Mouse (Mus musculus) embryonic facial prominence, embryonic 15.5 days (tissue): ENCODE measurements around the gene Fam234b. TPM values are rescaled to one million over a fixed set of nuclear protein-coding genes. Genes with fewer than 3 reads are reported as not detected.

Experiments
- ATAC-seq: fragments of 200-750 bp; cut with Nextera tagmentation; 2 replicates; pipeline ENCODE4 v1.8.0; 2017; ENCODE audit warnings: low read depth, moderate TSS enrichment; ENCODE audit not compliant: insufficient number of reproducible peaks, low FRiP score, low TSS enrichment
- H3K27ac ChIP-seq: fragments of 300-500 bp; sonication (generic); replicated peaks from 2 replicates; pipeline ENCODE4 v1.5.1; 2015; ENCODE audit warnings: mild to moderate bottlenecking, inconsistent platforms
- H3K27me3 ChIP-seq: fragments of 300-500 bp; sonication (generic); 2 replicates; pipeline ENCODE4 v1.6.1; 2015; ENCODE audit warnings: inconsistent platforms
- H3K36me3 ChIP-seq: fragments of 300-500 bp; sonication (generic); 2 replicates; pipeline ENCODE4 v1.6.1; 2015; ENCODE audit warnings: mild to moderate bottlenecking, inconsistent platforms
- H3K4me1 ChIP-seq: fragments of 300-500 bp; sonication (generic); 2 replicates; pipeline ENCODE4 v1.6.1; 2015; ENCODE audit warnings: inconsistent platforms
- H3K4me2 ChIP-seq: fragments of 300-500 bp; sonication (generic); replicated peaks from 2 replicates; pipeline ENCODE4 v1.6.1; 2015; ENCODE audit warnings: mild to moderate bottlenecking, inconsistent platforms
- H3K4me3 ChIP-seq: fragments of 300-500 bp; sonication (generic); replicated peaks from 2 replicates; pipeline ENCODE4 v1.5.1; 2015; ENCODE audit warnings: mild to moderate bottlenecking, inconsistent platforms
- H3K9ac ChIP-seq: fragments of 300-500 bp; sonication (generic); 2 replicates; pipeline ENCODE4 v1.6.1; 2015; ENCODE audit warnings: inconsistent platforms
- H3K9me3 ChIP-seq: fragments of 300-500 bp; sonication (generic); replicated peaks from 2 replicates; pipeline ENCODE4 v1.6.1; 2016; ENCODE audit warnings: inconsistent platforms
- WGBS: fragments of 180-500 bp; shearing (Covaris S2); methylation state at CpG from one replicate; pipeline ENCODE4 v1.1.7; 2015; 5-methylcytosine and 5-hydroxymethylcytosine counted together
- polyA plus RNA-seq: library from polyadenylated mRNA; unstranded; fragments of >200 nt; fragmentation: Nextera tagmentation; extraction: Ambion mirVana; gene quantifications from 2 replicates; pipeline ENCODE4 v1.2.1, GENCODE M21; 2015

Fam234b gene
- polyA plus RNA-seq, 1 experiment from 2014 or later = 25.1 TPM

- ATAC-seq = no peak
- WGBS = 42% methylated on average over 6 of the region's 6 CpGs
These were observed 71.8 kb downstream of the Fam234b start for GRCm38 (mm10) chr6:135269626-135270025.

GRCm38 (mm10) chr6:135271761-135272160, 74.0 kb downstream of the Fam234b start:
- no peaks in the 10 kb centered on the region for H3K9me3 ChIP-seq
- ATAC-seq = no peak
- H3K27me3 ChIP-seq = no peaks in the 10 kb centered on the region
- no peak overlapping the region for H3K4me2 ChIP-seq
- 63% methylated on average over 2 of the region's 2 CpGs for WGBS
- H3K4me1 ChIP-seq = 0 out of 2 replicates have a peak, but pooled peaks cover 3% of the 10 kb centered on the region
- no peak overlapping the region for H3K27ac ChIP-seq
- no peaks in the 10 kb centered on the region for H3K36me3 ChIP-seq
- H3K4me3 ChIP-seq = no peak overlapping the region
- H3K9ac ChIP-seq = no peak overlapping the region

More at GRCm38 (mm10) chr6:135269626-135270025, 71.8 kb downstream of the Fam234b start:
- no peak overlapping the region for H3K9ac ChIP-seq
- H3K4me2 ChIP-seq = no peak overlapping the region
- H3K4me1 ChIP-seq = 0 out of 2 replicates have a peak, but pooled peaks cover 3% of the 10 kb centered on the region
- H3K9me3 ChIP-seq = no peaks in the 10 kb centered on the region
- no peak overlapping the region for H3K4me3 ChIP-seq
- H3K27ac ChIP-seq = no peak overlapping the region
- no peaks in the 10 kb centered on the region for H3K27me3 ChIP-seq
- no peaks in the 10 kb centered on the region for H3K36me3 ChIP-seq

- Histone ChIP-seq H3K9ac (no peak overlapping the region), H3K4me2 (no peak overlapping the region), H3K9me3 (no peaks in the 10 kb centered on the region), H3K4me3 (no peak overlapping the region), H3K27me3 (no peaks in the 10 kb centered on the region), H3K4me1 (0 out of 2 replicates have a peak, but pooled peaks cover 3% of the 10 kb centered on the region), H3K36me3 (no peaks in the 10 kb centered on the region), H3K27ac (no peak overlapping the region)
- no peak for ATAC-seq
- WGBS = 81% methylated on average over 6 of the region's 6 CpGs
These were observed 75.3 kb downstream of the Fam234b start for GRCm38 (mm10) chr6:135273066-135273465.

- no peak for ATAC-seq
- Histone ChIP-seq H3K27ac (no peak overlapping the region), H3K4me1 (no peaks in the 10 kb centered on the region), H3K9ac (no peak overlapping the region), H3K4me3 (no peak overlapping the region), H3K36me3 (no peaks in the 10 kb centered on the region), H3K4me2 (no peak overlapping the region), H3K27me3 (no peaks in the 10 kb centered on the region), H3K9me3 (no peaks in the 10 kb centered on the region)
- WGBS = 75% methylated on average over 4 of the region's 4 CpGs
These were observed 77.5 kb downstream of the Fam234b start for GRCm38 (mm10) chr6:135275231-135275630.

- Histone ChIP-seq H3K27ac (no peak overlapping the region), H3K27me3 (no peaks in the 10 kb centered on the region), H3K4me1 (no peaks in the 10 kb centered on the region), H3K4me2 (no peak overlapping the region), H3K9ac (no peak overlapping the region), H3K4me3 (no peak overlapping the region), H3K9me3 (no peaks in the 10 kb centered on the region), H3K36me3 (no peaks in the 10 kb centered on the region)
- no peak for ATAC-seq
- whole genome bisulfite sequencing = 66% methylated on average over 6 of the region's 6 CpGs
These were observed 78.9 kb downstream of the Fam234b start for GRCm38 (mm10) chr6:135276474-135277295.

DNA sequence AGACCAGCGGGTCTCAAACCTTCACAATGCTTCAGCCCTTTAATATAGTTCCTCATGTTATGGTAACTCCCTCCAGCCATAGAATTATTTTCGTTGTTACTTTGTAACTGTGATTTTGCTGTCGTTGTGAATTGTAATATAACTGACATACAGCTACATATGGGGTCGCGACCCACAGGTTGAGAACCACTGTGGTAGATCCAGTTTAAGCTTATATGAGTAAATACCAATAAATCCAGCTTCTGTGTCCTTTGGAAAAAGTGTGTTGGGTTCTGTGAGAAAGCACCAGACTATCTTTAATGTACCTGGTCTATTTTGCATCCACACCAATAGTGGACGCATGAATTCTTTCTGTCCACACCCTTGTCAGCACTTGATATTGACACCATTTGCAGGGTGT, 80.5 kb downstream of the Fam234b start:
- no peak overlapping the region for H3K4me2 ChIP-seq
- H3K4me1 ChIP-seq = no peaks in the 10 kb centered on the region
- H3K27ac ChIP-seq = no peak overlapping the region
- no peak overlapping the region for H3K4me3 ChIP-seq
- 83% methylated on average over 6 of the region's 6 CpGs for WGBS
- no peaks in the 10 kb centered on the region for H3K9me3 ChIP-seq
- H3K36me3 ChIP-seq = no peaks in the 10 kb centered on the region
- no peak overlapping the region for H3K9ac ChIP-seq
- no peak for ATAC-seq
- no peaks in the 10 kb centered on the region for H3K27me3 ChIP-seq

DNA sequence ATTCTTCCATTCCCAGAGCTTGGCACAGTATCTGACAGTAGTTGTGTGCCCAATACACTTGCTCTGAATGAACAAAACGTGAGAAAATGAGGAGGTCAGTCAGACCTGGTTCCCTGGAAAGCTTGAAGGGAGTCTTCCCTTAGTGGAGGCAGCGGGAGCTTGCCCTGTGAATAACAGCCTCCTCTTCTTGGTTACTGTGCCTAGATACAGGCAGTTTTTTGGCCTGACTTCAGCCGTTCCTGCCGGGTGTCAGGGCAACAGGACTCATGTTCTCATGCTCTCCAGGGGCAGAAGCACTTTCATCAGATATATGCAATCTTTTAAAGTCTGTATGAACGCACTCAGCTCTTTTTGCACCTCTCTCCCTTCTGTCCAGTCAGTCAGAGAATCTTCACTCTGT, 81.5 kb downstream of the Fam234b start:
- Histone ChIP-seq H3K36me3 (no peaks in the 10 kb centered on the region), H3K9ac (no peak overlapping the region), H3K4me2 (no peak overlapping the region), H3K4me1 (no peaks in the 10 kb centered on the region), H3K9me3 (no peaks in the 10 kb centered on the region), H3K27ac (no peak overlapping the region), H3K4me3 (no peak overlapping the region), H3K27me3 (no peaks in the 10 kb centered on the region)
- 73% methylated on average over 5 of the region's 5 CpGs for WGBS
- no peak for ATAC-seq

DNA sequence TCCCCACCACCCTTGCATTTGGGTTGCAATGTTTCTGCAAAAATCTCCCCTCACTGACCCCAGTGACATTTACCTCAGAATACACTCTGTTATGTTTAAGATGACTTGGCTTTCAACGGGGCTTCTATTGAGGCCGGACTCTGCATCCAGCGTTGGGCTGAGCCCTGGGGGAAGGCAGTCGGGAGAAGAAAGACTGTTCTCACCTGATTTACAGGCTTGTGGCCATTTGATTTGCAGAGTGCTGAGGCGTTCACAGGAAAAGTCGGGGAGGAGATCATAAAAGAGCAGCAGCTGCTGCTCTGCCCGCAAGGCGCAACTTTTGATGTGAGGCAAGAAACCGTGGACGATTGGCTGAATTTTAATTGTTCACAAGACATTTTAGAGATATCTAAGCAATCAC, 82.1 kb downstream of the Fam234b start:
- Histone ChIP-seq H3K27ac (no peak overlapping the region), H3K4me1 (no peaks in the 10 kb centered on the region), H3K9me3 (no peaks in the 10 kb centered on the region), H3K4me2 (no peak overlapping the region), H3K9ac (no peak overlapping the region), H3K4me3 (no peak overlapping the region), H3K36me3 (no peaks in the 10 kb centered on the region), H3K27me3 (no peaks in the 10 kb centered on the region)
- 46% methylated on average over 10 of the region's 10 CpGs for WGBS
- ATAC-seq = no peak

DNA sequence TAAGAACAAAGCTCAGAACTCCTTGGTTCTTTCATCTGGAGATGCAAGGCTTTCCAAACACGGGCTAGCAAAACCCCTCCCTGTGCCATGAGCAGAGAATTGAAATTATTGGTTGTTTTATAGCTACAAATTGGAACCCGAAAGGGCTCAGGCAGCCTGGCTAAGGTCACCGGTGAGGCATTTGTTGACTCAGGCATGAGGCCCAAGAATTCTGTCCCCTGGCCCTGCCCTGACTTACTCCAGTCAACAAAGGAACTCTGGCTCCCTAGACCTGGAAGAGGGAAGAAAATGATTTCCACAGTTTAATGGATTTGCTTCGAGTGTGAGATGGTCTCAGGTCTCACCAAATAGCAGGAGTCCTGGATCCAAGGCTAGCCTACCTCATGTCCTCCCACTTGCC, 94.6 kb downstream of the Fam234b start:
- Histone ChIP-seq H3K27me3 (no peaks in the 10 kb centered on the region), H3K36me3 (no peaks in the 10 kb centered on the region), H3K27ac (no peak overlapping the region), H3K9ac (no peak overlapping the region), H3K4me2 (no peak overlapping the region), H3K4me1 (peaks cover 26% of the 10 kb centered on the region), H3K4me3 (no peak overlapping the region), H3K9me3 (no peaks in the 10 kb centered on the region)
- no peak for ATAC-seq
- 58% methylated on average over 4 of the region's 4 CpGs for WGBS

DNA sequence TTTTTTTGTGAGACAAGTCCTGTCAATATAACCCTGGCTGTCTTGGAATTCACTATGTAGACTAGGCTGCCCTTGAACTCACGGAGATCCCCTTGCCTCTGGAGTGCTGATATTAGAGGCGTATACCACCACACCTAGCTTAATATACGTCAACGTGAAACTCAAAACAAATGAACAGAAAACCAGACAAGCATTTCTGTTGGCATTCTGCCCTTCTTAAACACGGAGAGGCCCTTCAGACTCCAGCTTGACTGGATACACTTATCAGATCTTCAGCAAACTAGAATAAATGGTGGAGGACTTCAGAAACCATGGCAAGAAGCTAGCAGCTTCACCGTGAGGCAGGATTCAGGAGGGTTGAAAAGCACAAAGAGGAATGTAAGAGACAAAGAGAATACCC, 96.4 kb downstream of the Fam234b start:
- H3K9ac ChIP-seq = no peak overlapping the region
- no peak overlapping the region for H3K4me3 ChIP-seq
- no peaks in the 10 kb centered on the region for H3K9me3 ChIP-seq
- no peak overlapping the region for H3K4me2 ChIP-seq
- peak overlapping the region; percentile 76 for H3K27ac ChIP-seq
- H3K4me1 ChIP-seq = peaks cover 30% of the 10 kb centered on the region
- WGBS = 49% methylated on average over 6 of the region's 6 CpGs
- no peaks in the 10 kb centered on the region for H3K36me3 ChIP-seq
- no peaks in the 10 kb centered on the region for H3K27me3 ChIP-seq
- ATAC-seq = no peak
